Mouse (Mus musculus) stomach, embryonic 14.5 days (tissue): ENCODE results near the gene Gm29735. TPM values are rescaled to one million over a fixed set of nuclear protein-coding genes. Genes with fewer than 3 reads are reported as not detected.

Experiments used
- polyA plus RNA-seq: library from polyadenylated mRNA; unstranded; fragments of >200 nt; fragmentation: Nextera tagmentation; extraction: Ambion mirVana; gene quantifications from 2 replicates; pipeline ENCODE4 v1.2.1, GENCODE M21; 2014

The Gm29735 gene
- polyA plus RNA-seq, 1 experiment from 2014 or later, result not detected

Other genes with a start within 250 kb of the Gm29735 start
- gene Tollip, start 238.6 kb downstream of the Gm29735 start, polyA plus RNA-seq, result 53.2 and 55.0 TPM in 2 replicates
- 1.6 and 2.6 TPM in 2 replicates for gene Brsk2, start 207.4 kb downstream of the Gm29735 start, polyA plus RNA-seq
- 66.8 and 68.2 TPM in 2 replicates for gene Mob2, start 96.0 kb downstream of the Gm29735 start, polyA plus RNA-seq
- 5.2 and 6.4 TPM in 2 replicates for gene Dusp8, start 61.3 kb downstream of the Gm29735 start, polyA plus RNA-seq
- gene Gm45618, start 36.4 kb downstream of the Gm29735 start, polyA plus RNA-seq, result not detected in 2 replicates
- not detected in 2 replicates for gene Gm39115, start 21.1 kb downstream of the Gm29735 start, polyA plus RNA-seq
- gene Gm45337, start 12.5 kb downstream of the Gm29735 start, polyA plus RNA-seq, result not detected in 2 replicates
- gene Gm4553, start 8.6 kb upstream of the Gm29735 start, polyA plus RNA-seq, result not detected in 2 replicates
- not detected in 2 replicates for gene Krtap5-2, start 18.9 kb upstream of the Gm29735 start, polyA plus RNA-seq
- gene Gm10153, start 33.3 kb upstream of the Gm29735 start, polyA plus RNA-seq, result not detected in 2 replicates
- gene Krtap5-3, start 44.3 kb upstream of the Gm29735 start, polyA plus RNA-seq, result not detected in 2 replicates
- gene Gm7579, start 54.7 kb upstream of the Gm29735 start, polyA plus RNA-seq, result not detected in 2 replicates
- not detected in 2 replicates for gene Krtap5-5, start 72.9 kb upstream of the Gm29735 start, polyA plus RNA-seq
- gene Gm40460, start 84.0 kb upstream of the Gm29735 start, polyA plus RNA-seq, result not detected in 2 replicates
- gene Gm2431, start 101.2 kb upstream of the Gm29735 start, polyA plus RNA-seq, result not detected in 2 replicates
- gene Gm4559, start 117.2 kb upstream of the Gm29735 start, polyA plus RNA-seq, result not detected in 2 replicates
- gene Krtap5-1, start 140.0 kb upstream of the Gm29735 start, polyA plus RNA-seq, result not detected in 2 replicates
- gene Krtap5-4, start 146.4 kb upstream of the Gm29735 start, polyA plus RNA-seq, result not detected in 2 replicates
- 1.2 and 2.5 TPM in 2 replicates for gene Ifitm10, start 216.6 kb upstream of the Gm29735 start, polyA plus RNA-seq
- gene Gm49369, start 225.6 kb upstream of the Gm29735 start, polyA plus RNA-seq, result not detected in 2 replicates
- gene Ctsd, start 230.9 kb upstream of the Gm29735 start, polyA plus RNA-seq, result 267 and 273 TPM in 2 replicates